Mouse (Mus musculus): ENCODE results near the gene Zcchc8. TPM values are rescaled to one million over a fixed set of nuclear protein-coding genes. Genes with fewer than 3 reads are reported as not detected.

Zcchc8 gene
- polyA plus RNA-seq, 1 experiment, result 92.1 TPM

GRCm38 (mm10) chr5:123714622-123715021 lies 6.3 kb downstream of the Zcchc8 start:
- no peak for TF ChIP-seq CTCF (IDR thresholded peaks at IDR 0.05; ENCODE audit: low read depth, low read length)
- no peak for TF ChIP-seq POLR2A (IDR thresholded peaks at IDR 0.05; ENCODE audit: borderline replicate concordance, low read depth, low read length)
- Histone ChIP-seq H3K4me1 (ENCODE audit: control insufficient read depth, insufficient read depth, low read length) (peaks cover 43% of the 10 kb centered on the region), H3K27ac (ENCODE audit: insufficient read depth, low read depth, low read length) (peak overlapping the region; percentile 76)

DNA sequence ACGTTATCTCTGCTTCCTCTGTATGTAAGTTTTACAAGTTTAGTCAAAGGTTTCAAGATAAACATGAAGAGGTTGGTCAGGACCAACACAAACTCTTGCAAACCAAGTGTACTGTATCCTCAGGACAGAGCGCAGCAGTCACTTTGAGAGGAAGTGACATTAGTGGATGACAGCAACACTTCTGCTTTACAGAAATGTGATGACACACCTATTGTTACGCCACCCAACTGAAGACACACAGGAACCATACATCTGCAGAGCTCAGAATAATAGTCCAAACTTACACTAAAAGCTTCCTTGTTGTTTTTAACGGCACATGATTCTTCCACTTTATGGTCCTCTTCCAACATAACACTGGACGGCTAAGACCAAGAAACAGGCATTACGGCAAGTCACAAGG lies 7.1 kb downstream of the Zcchc8 start:
- Histone ChIP-seq H3K4me3 (ENCODE audit: insufficient read depth, low read length) (no peak overlapping the region), H3K4me1 (ENCODE audit: control insufficient read depth, insufficient read depth, low read length) (peaks cover 42% of the 10 kb centered on the region), H3K27ac (ENCODE audit: insufficient read depth, low read depth, low read length) (peak overlapping the region; percentile 76)
- no peak for TF ChIP-seq POLR2A (IDR thresholded peaks at IDR 0.05; ENCODE audit: borderline replicate concordance, low read depth, low read length)
- no peak for TF ChIP-seq CTCF (IDR thresholded peaks at IDR 0.05; ENCODE audit: low read depth, low read length)

More at GRCm38 (mm10) chr5:123714622-123715021, 6.3 kb downstream of the Zcchc8 start:
- no peak overlapping the region for H3K4me3 ChIP-seq (ENCODE audit: insufficient read depth, low read length)

DNA sequence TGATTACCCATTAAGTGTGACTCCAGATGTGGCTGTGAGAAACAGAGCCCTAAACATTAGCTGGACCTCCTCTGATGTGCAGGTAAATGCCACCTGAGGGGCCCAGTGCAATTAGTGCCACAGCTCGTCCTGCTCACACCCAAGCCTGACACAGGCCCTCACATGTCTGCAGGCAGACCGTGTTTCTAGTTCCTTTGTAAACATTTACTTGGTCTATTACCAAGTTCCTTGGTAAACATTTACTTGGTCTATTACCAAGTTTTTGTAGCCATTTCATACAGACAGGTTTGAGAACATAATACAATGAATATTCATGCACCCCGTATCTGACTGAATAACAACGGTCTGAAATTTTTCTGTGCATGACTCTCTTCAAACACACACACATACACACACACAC lies 11.3 kb downstream of the Zcchc8 start:
- Histone ChIP-seq H3K27ac (ENCODE audit: insufficient read depth, low read depth, low read length) (no peak overlapping the region), H3K4me1 (ENCODE audit: control insufficient read depth, insufficient read depth, low read length) (peaks cover 17% of the 10 kb centered on the region), H3K4me3 (ENCODE audit: insufficient read depth, low read length) (no peak overlapping the region)
- TF ChIP-seq CTCF (IDR thresholded peaks at IDR 0.05; ENCODE audit: low read depth, low read length), result no peak
- no peak for TF ChIP-seq POLR2A (IDR thresholded peaks at IDR 0.05; ENCODE audit: borderline replicate concordance, low read depth, low read length)

DNA sequence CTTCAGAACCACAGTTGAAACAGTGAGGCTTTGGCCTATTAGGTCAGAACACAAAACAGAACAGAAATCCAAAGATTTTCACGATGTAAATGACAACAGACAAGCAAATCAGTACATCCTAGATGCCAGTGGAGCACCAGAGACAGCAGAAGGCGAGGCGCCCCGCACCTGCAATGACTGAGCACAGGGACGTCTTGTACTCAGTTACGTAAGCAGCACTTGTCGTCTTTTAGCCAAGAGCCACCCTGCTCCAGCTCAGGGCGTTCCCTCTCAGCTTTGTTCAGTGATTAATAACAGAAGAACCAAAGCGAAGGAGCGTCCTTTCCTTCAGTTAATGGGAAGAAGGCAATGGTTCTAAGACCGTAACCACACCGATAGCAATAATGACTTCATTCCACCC lies 12.3 kb downstream of the Zcchc8 start:
- no peak overlapping the region for H3K4me3 ChIP-seq (ENCODE audit: insufficient read depth, low read length)
- peaks cover 13% of the 10 kb centered on the region for H3K4me1 ChIP-seq (ENCODE audit: control insufficient read depth, insufficient read depth, low read length)
- TF ChIP-seq CTCF (IDR thresholded peaks at IDR 0.05; ENCODE audit: low read depth, low read length) (no peak), POLR2A (IDR thresholded peaks at IDR 0.05; ENCODE audit: borderline replicate concordance, low read depth, low read length) (no peak)
- H3K27ac ChIP-seq (ENCODE audit: insufficient read depth, low read depth, low read length), result no peak overlapping the region

DNA sequence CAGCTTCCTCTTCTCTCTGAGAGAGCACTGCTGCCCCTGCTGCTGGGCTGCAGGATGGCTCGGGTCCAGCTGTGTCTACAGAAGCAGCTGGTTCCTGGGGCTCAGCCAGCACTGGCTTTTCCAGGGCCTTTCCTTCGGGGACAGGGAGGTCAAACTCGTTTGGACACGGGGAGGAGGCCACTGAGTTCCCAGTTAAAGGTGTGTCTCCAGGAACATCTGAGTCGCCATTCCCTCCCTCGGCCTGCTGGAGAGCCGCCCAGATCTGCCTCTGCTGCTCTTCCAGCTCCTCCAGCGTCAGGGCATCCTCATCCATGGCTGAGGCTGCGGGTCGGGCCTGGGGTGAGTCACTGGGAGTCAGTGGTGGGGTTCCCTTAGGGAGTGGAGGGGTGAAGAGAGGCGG lies 20.3 kb downstream of the Zcchc8 start:
- Histone ChIP-seq H3K27ac (ENCODE audit: insufficient read depth, low read depth, low read length) (no peak overlapping the region), H3K4me3 (ENCODE audit: insufficient read depth, low read length) (no peak overlapping the region), H3K4me1 (ENCODE audit: control insufficient read depth, insufficient read depth, low read length) (peaks cover 17% of the 10 kb centered on the region)
- no peak for TF ChIP-seq CTCF (IDR thresholded peaks at IDR 0.05; ENCODE audit: low read depth, low read length)
- TF ChIP-seq POLR2A (IDR thresholded peaks at IDR 0.05; ENCODE audit: borderline replicate concordance, low read depth, low read length), result no peak

GRCm38 (mm10) chr5:123699198-123699597 lies 21.7 kb downstream of the Zcchc8 start:
- H3K4me1 ChIP-seq (ENCODE audit: control insufficient read depth, insufficient read depth, low read length), result peaks cover 23% of the 10 kb centered on the region
- H3K4me3 ChIP-seq (ENCODE audit: insufficient read depth, low read length), result no peak overlapping the region
- TF ChIP-seq CTCF (IDR thresholded peaks at IDR 0.05; ENCODE audit: low read depth, low read length), result peak; percentile 94
- no peak for TF ChIP-seq POLR2A (IDR thresholded peaks at IDR 0.05; ENCODE audit: borderline replicate concordance, low read depth, low read length)
- H3K27ac ChIP-seq (ENCODE audit: insufficient read depth, low read depth, low read length), result no peak overlapping the region

DNA sequence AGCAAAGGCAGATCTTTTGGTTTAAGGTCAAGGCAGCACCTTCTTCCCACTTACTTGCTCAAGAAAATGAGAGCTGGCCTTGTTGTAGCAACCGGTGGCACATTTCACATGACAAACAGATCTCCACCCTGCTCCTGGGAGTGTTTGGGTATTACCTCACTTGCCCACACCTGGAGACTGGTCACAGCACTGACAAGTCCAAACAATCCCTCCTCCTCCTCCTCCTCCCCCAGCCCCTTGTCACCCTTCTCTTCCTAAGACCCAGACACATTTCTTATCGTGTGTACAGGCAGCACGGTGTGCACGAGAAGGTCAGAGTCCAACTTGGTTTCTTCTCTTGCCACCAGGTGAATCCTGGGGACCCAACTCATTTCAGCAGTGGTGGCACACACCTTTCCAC lies 23.9 kb downstream of the Zcchc8 start:
- TF ChIP-seq POLR2A (IDR thresholded peaks at IDR 0.05; ENCODE audit: borderline replicate concordance, low read depth, low read length) (no peak), CTCF (IDR thresholded peaks at IDR 0.05; ENCODE audit: low read depth, low read length) (no peak)
- Histone ChIP-seq H3K4me1 (ENCODE audit: control insufficient read depth, insufficient read depth, low read length) (peaks cover 28% of the 10 kb centered on the region), H3K4me3 (ENCODE audit: insufficient read depth, low read length) (no peak overlapping the region), H3K27ac (ENCODE audit: insufficient read depth, low read depth, low read length) (no peak overlapping the region)

DNA sequence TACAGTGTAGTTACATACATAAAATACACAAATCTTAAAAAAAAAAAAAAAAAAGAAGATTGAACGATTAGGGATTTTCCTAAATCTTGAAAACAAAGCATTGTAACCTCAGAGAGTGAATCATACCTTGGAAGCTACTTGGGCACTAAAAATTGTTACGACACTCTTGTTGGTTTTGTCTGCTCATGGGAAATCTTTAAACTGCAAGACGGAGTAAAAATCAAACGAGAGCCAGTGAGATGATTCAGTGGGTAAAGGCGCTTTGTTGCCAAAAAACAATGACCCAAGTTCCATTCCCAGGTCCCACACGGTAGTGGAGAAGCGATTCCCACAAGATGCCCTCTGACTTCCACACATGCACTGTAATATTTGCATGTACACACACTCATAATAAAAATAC lies 24.7 kb downstream of the Zcchc8 start:
- Histone ChIP-seq H3K4me1 (ENCODE audit: control insufficient read depth, insufficient read depth, low read length) (peaks cover 28% of the 10 kb centered on the region), H3K4me3 (ENCODE audit: insufficient read depth, low read length) (no peak overlapping the region), H3K27ac (ENCODE audit: insufficient read depth, low read depth, low read length) (peak overlapping the region; percentile 34; the same call in 1 of the 2 replicates)
- TF ChIP-seq POLR2A (IDR thresholded peaks at IDR 0.05; ENCODE audit: borderline replicate concordance, low read depth, low read length) (no peak), CTCF (IDR thresholded peaks at IDR 0.05; ENCODE audit: low read depth, low read length) (no peak)

- peaks cover 28% of the 10 kb centered on the region for H3K4me1 ChIP-seq (ENCODE audit: control insufficient read depth, insufficient read depth, low read length)
- peak overlapping the region; percentile 40 for H3K27ac ChIP-seq (ENCODE audit: insufficient read depth, low read depth, low read length)
- no peak for TF ChIP-seq CTCF (IDR thresholded peaks at IDR 0.05; ENCODE audit: low read depth, low read length)
- TF ChIP-seq POLR2A (IDR thresholded peaks at IDR 0.05; ENCODE audit: borderline replicate concordance, low read depth, low read length), result no peak
- no peak overlapping the region for H3K4me3 ChIP-seq (ENCODE audit: insufficient read depth, low read length)
Observed at GRCm38 (mm10) chr5:123694468-123694867, 26.4 kb downstream of the Zcchc8 start.

- Histone ChIP-seq H3K4me1 (ENCODE audit: control insufficient read depth, insufficient read depth, low read length) (peaks cover 23% of the 10 kb centered on the region), H3K4me3 (ENCODE audit: insufficient read depth, low read length) (peak within 1 kb of the TSS; percentile 93), H3K27ac (ENCODE audit: insufficient read depth, low read depth, low read length) (peak within 1 kb of the TSS; percentile 70)
- TF ChIP-seq CTCF (IDR thresholded peaks at IDR 0.05; ENCODE audit: low read depth, low read length) (no peak), POLR2A (IDR thresholded peaks at IDR 0.05; ENCODE audit: borderline replicate concordance, low read depth, low read length) (no peak)
Observed at GRCm38 (mm10) chr5:123684221-123685144, 36.4 kb downstream of the Zcchc8 start, which contains the start of gene Clip1. Gene Clip1 (minus strand): TSS chr5:123684618.

Measured in bone marrow macrophage, adult 2 months (primary cell).